Mouse (Mus musculus): ENCODE data around the gene Foxl1. TPM values are rescaled to one million over a fixed set of nuclear protein-coding genes. Genes with fewer than 3 reads are reported as not detected.

Foxl1 gene
- 0.04 TPM in 1 of 2 replicates, not detected in the other for total RNA-seq (2012; rRNA removed)
- total RNA-seq (2014; rRNA removed): not detected in 2 replicates
- not detected in 2 replicates for polyA plus RNA-seq (2012; ENCODE audit: insufficient read length, low read depth)

GRCm38 (mm10) chr8:121127756-121128375, at the start of gene Foxl1:
Gene Foxl1, plus strand, starts transcription at chr8:121127940.
- Histone ChIP-seq H3K9me3 (replicated peaks; ENCODE audit: low read length) (no peaks in the 10 kb centered on the region), H3K9ac (ENCODE audit: insufficient read depth, low read depth) (no peak within 1 kb of the TSS), H3K36me3 (replicated peaks in 1 of 2; ENCODE audit: control insufficient read depth in 1 of 2, insufficient read depth in 1 of 2, low read length in 1 of 2) (no peaks in the 10 kb centered on the region), H3K4me2 (ENCODE audit: insufficient read depth, low read depth, poor library complexity, severe bottlenecking) (no peak within 1 kb of the TSS), H3K27me3 (replicated peaks) (peaks cover 51% of the 10 kb centered on the region), H3K4me3 (replicated peaks in 1 of 3; ENCODE audit: low read depth in 2 of 3, low read length in 2 of 3, poor library complexity in 1 of 3) (no peak within 1 kb of the TSS), H3K79me2 (replicated peaks; ENCODE audit: control insufficient read depth, extremely low read depth, insufficient read depth, poor library complexity, severe bottlenecking) (no peaks in the 10 kb centered on the region), H3K27ac (ENCODE audit: insufficient read depth, low read depth) (no peak within 1 kb of the TSS), H3K4me1 (ENCODE audit: control insufficient read depth in 1 of 2, insufficient read depth in 2 of 2) (peaks cover 3% of the 10 kb centered on the region in 2 experiments)
- in situ Hi-C loops (cut with MboI; ENCODE audit: low pct_ligation_motif_present, low pct_unique_long_range_greater_than_20kb, low sequenced_read_pairs) (no loop called here), dilution Hi-C loops (cut with MboI; ENCODE audit: extremely low pct_ligation_motif_present, extremely low pct_unique_long_range_greater_than_20kb, low sequenced_read_pairs) (no loop called here)
- no peak for DNase-seq (ENCODE audit: extremely low read depth)
- no peak for TF ChIP-seq ZMIZ1 (IDR thresholded peaks at IDR 0.05; ENCODE audit: low read depth, low read length)
- TF ChIP-seq POLR2A (IDR thresholded peaks at IDR 0.05; ENCODE audit: low read depth, low read length): no peak
- no peak for TF ChIP-seq ETS1 (conservative IDR thresholded peaks at IDR 0.05; ENCODE audit: low read depth, low read length)
- no peak for TF ChIP-seq NELFE (IDR thresholded peaks at IDR 0.05; ENCODE audit: low read depth, low read length)
- TF ChIP-seq CHD1 (IDR thresholded peaks at IDR 0.05; ENCODE audit: low read depth, low read length): no peak
- TF ChIP-seq USF2 (conservative IDR thresholded peaks at IDR 0.05; ENCODE audit: low read depth, low read length): no peak
- TF ChIP-seq TBP (conservative IDR thresholded peaks at IDR 0.05; ENCODE audit: low read depth, low read length): no peak
- no peak for TF ChIP-seq ZKSCAN1 (IDR thresholded peaks at IDR 0.05; ENCODE audit: borderline replicate concordance, low read depth, low read length)
- TF ChIP-seq IRF4 (IDR thresholded peaks at IDR 0.05; ENCODE audit: low read depth, low read length): no peak
- no peak for TF ChIP-seq ELF1 (IDR thresholded peaks at IDR 0.05; ENCODE audit: low read depth, low read length)
- no peak for TF ChIP-seq TCF12 (IDR thresholded peaks at IDR 0.05; ENCODE audit: low read depth, low read length)
- TF ChIP-seq SMC3 (IDR thresholded peaks at IDR 0.05; ENCODE audit: low read depth, low read length): no peak
- TF ChIP-seq MYC (IDR thresholded peaks at IDR 0.05; ENCODE audit: low read depth, low read length): no peak
- TF ChIP-seq JUN (IDR thresholded peaks at IDR 0.05; ENCODE audit: insufficient read depth, low read depth, low read length): no peak
- TF ChIP-seq JUND (conservative IDR thresholded peaks at IDR 0.05; ENCODE audit: low read depth, low read length): no peak
- TF ChIP-seq MEF2A (IDR thresholded peaks at IDR 0.05; ENCODE audit: borderline replicate concordance, low read depth, low read length): no peak
- TF ChIP-seq ZNF384 (IDR thresholded peaks at IDR 0.05; ENCODE audit: low read depth, low read length): no peak
- TF ChIP-seq MXI1 (IDR thresholded peaks at IDR 0.05; ENCODE audit: low read depth, low read length): no peak
- TF ChIP-seq NRF1 (IDR thresholded peaks at IDR 0.05; ENCODE audit: low read depth, low read length): no peak

GRCm38 (mm10) chr8:121078721-121079120, 49.0 kb upstream of the Foxl1 start:
- Histone ChIP-seq H3K4me2 (ENCODE audit: insufficient read depth, low read depth, poor library complexity, severe bottlenecking) (no peak overlapping the region), H3K4me3 (replicated peaks in 1 of 3; ENCODE audit: low read depth in 2 of 3, low read length in 2 of 3, poor library complexity in 1 of 3) (no peak overlapping the region), H3K79me2 (replicated peaks; ENCODE audit: control insufficient read depth, extremely low read depth, insufficient read depth, poor library complexity, severe bottlenecking) (no peaks in the 10 kb centered on the region), H3K9me3 (replicated peaks; ENCODE audit: low read length) (peaks cover 20% of the 10 kb centered on the region), H3K27ac (ENCODE audit: insufficient read depth, low read depth) (no peak overlapping the region), H3K4me1 (ENCODE audit: control insufficient read depth in 1 of 2, insufficient read depth in 2 of 2) (no peaks in the 10 kb centered on the region), H3K27me3 (replicated peaks) (peaks cover 83% of the 10 kb centered on the region), H3K9ac (ENCODE audit: insufficient read depth, low read depth) (no peak overlapping the region), H3K36me3 (replicated peaks in 1 of 2; ENCODE audit: control insufficient read depth in 1 of 2, insufficient read depth in 1 of 2, low read length in 1 of 2) (no peaks in the 10 kb centered on the region)
- in situ Hi-C loops (cut with MboI; ENCODE audit: low pct_ligation_motif_present, low pct_unique_long_range_greater_than_20kb, low sequenced_read_pairs): no loop called here
- no peak for TF ChIP-seq ZNF384 (IDR thresholded peaks at IDR 0.05; ENCODE audit: low read depth, low read length)
- dilution Hi-C loops (cut with MboI; ENCODE audit: extremely low pct_ligation_motif_present, extremely low pct_unique_long_range_greater_than_20kb, low sequenced_read_pairs): no loop called here
- no peak for DNase-seq (ENCODE audit: extremely low read depth)

All from CH12.LX (cell line).